Mouse (Mus musculus) CD4-positive helper T cell, adult 2 months (primary cell): Measurements from ENCODE around the gene Odaph.
"Not testable (repeated sequence)": the region's sequence is repeated elsewhere in the genome, so short reads cannot be mapped to it uniquely, and the experiment has no call there.

Experiments
- DNase-seq: peaks from one replicate; pipeline ENCODE4 v3.0.0-alpha.2; 2012; ENCODE audit warnings: low read depth, missing footprints, low spot score

The Odaph gene

GRCm38 (mm10) chr5:91987236-91987635, at the start of gene Odaph:
Odaph (plus strand) TSS chr5:91987475.
- no peak for DNase-seq

DNA sequence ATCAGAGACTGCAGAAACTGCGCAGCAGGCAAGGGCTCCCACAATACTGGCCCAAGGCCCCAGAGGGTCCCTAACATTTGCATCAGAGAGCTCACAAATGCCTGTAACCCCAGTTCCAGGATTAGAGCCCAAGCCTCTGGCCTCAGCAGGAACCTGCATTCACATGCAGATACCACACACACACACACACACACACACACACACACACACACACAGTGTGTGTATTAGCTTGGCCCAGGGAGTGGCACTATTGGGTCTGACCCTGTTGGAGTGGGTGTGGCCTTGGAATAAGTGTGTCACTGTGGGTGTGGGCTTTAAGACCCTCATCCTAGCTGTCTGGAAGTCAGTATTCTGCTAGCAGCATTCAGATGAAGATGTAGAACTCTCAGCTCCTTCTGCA, 41.7 kb upstream of the Odaph start:
- not testable (repeated sequence) for DNase-seq

DNA sequence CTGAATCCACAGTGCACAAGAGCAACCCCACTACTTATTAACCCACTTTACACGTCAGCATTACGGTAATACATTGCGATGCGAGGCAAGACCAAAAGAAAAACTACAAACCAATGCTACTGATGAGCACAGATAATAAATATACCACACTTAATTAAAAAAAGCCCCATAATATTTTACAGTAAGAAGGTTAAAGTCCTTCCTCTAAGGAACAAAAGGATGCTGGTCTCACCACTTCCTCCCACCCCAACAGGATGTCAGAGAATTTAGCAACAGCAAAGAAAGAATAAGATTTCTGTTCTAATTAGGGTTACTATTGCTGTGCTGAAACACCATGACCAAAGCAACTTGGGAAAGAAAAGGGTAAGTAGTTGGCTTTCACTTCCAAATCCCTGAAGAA, 40.3 kb upstream of the Odaph start:
- DNase-seq = peak; percentile 21

DNA sequence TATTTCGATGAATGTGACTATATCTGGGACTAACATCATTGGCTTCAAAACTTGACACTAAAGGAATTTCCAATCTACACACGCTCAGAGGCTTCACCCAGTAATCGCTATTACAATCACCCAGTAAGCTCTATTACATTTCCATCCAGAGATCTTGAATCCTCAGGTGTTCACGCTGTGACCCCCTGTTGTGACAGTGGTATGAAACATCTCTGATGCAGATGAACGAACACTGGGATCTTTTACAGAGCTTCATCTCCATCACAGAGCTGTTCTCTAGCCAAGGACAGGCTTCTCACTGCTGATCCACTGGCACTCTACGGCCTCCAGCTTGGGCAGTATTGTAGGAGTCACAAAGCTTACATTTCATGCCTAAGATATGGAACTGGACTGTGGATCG, 37.8 kb upstream of the Odaph start:
- no peak for DNase-seq

DNA sequence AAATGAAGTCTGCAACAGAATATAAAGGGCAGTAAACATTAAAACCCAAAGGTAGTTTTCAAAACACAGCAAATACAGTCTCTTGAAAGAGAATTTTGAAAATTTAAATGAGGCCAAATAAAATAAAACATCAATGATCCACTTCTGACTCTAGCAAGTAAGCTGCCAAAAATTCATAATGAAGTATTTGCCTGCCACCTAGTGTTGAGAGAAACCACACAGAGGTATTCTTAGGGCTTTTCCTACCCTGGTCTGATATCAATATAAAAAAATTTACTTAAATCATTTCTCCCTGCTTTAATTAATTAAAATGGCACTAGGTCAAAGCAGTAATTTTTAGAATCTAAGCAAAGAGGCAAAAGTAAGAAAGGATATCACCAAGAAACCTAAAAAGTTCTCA, 35.9 kb upstream of the Odaph start:
- no peak for DNase-seq

- DNase-seq = no peak
Measured at GRCm38 (mm10) chr5:91956991-91957760, 30.1 kb upstream of the Odaph start.

GRCm38 (mm10) chr5:91959096-91959495, 28.2 kb upstream of the Odaph start:
- no peak for DNase-seq

- DNase-seq = peak; percentile 36
Measured at GRCm38 (mm10) chr5:91959986-91960385, 27.3 kb upstream of the Odaph start.

- no peak for DNase-seq
Measured at GRCm38 (mm10) chr5:91960606-91961254, 26.5 kb upstream of the Odaph start.

GRCm38 (mm10) chr5:91961370-91961769, 25.9 kb upstream of the Odaph start:
- DNase-seq = peak; percentile 64

- no peak for DNase-seq
Measured at GRCm38 (mm10) chr5:91962259-91962638, 25.0 kb upstream of the Odaph start.

DNA sequence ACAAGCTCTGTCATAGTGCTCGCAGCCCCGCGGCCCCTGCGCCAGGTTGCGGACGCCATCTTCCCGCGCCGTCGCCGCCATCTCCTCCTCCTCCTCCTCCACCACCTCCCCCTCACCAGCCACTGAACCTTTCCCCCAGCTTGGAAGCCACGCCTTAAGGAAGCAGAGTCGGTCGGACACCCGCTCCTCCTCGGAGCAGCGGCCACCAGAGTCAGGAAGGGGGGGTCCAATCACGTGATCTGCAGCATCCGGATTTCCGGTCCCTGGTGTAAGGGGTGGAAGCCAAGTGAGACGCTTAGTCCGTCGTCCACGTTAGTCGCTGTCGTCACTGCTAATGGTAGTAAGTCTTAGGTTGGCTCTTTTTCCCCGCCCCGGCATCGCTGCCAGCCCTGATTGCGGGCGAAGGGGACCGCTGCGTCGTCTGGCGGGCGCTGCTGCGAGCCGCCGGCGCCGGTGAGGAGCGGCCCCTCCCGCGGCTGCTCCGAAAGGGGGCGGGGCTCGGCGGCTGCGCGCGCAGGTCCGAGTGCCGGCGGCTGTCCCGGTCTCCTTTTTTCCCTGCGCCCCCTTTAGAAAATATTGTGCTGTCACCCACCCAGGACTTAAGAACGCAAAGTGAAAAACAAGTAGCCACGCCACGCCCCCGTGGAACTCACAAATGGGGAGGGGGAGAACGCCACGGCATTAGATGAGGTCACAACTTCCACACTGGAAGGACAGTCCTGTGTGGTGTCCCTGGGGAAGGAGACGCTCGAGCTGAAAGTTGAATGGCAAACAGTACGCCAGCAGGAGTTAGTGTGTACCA, 24.4 kb upstream of the Odaph start, which contains the start of gene Rchy1:
Rchy1 (minus strand) TSS at position 430 of the 802 bp plus-strand sequence.
- peak; percentile 97 for DNase-seq

DNA sequence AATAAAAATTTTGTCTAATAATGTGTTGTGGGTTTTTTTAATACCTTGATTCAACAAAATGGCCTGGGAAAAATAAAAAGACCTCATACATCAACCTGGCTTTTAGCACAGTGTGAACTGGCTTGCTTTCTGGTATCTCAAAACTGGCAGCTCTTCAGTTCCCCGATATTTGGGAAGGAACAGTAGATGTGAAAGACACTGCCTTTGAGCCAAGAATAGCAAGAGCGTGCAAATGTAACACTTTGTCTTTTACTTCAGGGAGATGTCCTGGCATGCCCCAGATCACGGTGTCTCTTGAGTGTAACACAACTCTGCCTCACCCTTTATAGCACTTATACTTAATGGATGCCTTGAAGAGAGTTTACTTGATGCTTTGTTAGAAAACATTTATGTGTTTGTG, 15.2 kb upstream of the Odaph start:
- DNase-seq = no peak

DNA sequence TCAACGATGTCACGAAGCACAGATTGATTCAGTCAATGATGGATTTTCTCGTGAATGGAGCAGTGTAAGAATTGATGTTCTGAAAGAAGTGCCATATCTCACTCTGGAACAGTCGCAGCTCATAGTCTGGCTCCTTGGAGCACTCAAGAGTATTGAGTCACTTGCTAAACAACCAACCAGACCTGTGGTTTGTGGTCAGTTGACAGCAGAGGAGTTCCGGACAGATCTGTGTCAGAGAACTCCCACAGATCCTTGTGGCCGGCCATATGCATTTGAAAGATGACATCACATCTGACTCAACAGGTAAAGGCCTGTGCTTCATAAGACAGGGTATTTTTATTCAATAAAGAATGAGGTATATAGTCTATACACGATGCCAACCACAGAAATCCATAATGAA, 13.3 kb upstream of the Odaph start:
- peak; percentile 28 for DNase-seq

DNA sequence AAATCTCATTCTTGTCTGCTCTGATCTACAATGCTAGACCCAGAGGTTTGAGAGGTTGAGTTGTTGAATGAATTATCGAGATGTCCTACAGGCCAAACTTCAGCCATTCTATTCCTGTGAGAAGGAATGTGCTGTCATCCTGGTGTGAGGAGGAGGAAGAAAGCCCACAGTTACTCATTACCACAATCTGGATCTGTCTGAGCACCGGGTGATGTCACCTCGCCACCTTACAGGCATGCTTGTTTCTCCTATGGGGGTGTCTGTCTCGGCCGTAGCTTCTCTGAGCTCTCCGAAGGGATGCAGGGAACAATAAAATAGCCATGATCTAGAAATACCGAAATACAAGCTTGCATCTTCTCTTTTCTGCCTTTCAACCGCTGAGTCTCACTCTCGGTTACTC, 11.5 kb upstream of the Odaph start:
- no peak for DNase-seq

- no peak for DNase-seq
Measured at GRCm38 (mm10) chr5:91976566-91977396, 10.5 kb upstream of the Odaph start.

DNA sequence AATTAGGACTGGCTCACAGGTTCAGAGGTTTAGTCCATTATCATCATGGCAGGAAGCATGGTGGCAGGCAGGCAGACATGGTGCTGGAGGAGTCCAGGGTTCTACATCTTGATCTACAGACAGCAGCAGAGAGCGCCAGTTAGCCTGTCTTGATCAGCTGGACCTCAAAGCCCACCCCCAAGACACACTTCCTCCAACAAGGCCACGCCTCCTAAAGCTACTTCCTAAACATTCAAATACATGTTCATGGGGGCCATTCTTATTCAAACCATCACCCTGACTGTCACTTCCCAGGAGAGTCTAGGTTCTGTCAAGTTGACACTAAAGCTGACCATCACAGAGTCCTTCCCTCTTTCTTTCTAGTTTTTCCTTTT, 9.9 kb upstream of the Odaph start:
- no peak for DNase-seq

- no peak for DNase-seq
Measured at GRCm38 (mm10) chr5:91981176-91981840, 6.0 kb upstream of the Odaph start.

DNA sequence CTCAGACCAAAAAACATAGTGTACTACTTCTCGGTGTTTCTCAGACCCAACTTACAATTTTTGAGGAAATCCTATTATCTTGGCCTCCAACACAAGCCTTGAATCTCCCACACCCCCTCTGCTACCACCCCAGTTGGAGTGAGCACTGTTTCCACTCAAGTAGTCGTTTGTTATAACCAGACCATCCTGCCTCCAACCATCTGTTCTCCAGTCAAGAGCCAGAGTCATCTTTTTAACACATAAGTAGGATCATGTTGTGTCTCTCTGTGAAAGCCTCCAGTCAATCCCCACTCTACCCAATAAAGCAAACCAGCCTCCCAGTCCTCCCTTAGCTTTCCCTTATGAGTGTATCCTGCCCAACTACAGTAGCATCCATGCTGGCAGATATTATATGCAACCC, 3.8 kb upstream of the Odaph start:
- no peak for DNase-seq

DNA sequence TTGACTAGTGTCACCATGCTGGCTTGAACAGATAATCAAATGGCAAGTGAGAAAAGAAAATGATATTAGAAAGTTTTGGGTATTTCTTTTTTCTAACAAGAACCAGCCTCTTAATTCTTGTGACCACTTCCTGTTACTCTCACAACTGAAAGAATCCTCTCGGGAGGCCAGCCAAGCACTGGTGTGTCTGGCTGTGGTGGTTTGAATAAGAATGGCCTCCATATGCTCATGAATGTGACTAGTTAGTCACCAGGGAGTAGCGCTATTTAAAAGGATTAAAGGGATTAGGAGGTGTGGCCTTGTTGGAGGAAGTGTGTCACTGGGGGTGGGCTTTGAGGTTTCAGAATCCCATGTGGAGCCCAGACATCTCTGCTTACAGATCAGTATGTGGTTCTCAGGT, 1.6 kb upstream of the Odaph start:
- peak; percentile 24 for DNase-seq

- DNase-seq = no peak
Measured at GRCm38 (mm10) chr5:91987799-91988198, 524 bp downstream of the Odaph start.
